Mouse (Mus musculus): Measurements from ENCODE around the gene Auts2. TPM values are rescaled to one million over a fixed set of nuclear protein-coding genes. Genes with fewer than 3 reads are reported as not detected.

Gene Auts2
- polyA plus RNA-seq, 1 experiment from 2014 or later, result 4.4 TPM

- no peak overlapping the region for H3K4me3 ChIP-seq (ENCODE audit: low read depth, low read length)
- no peaks in the 10 kb centered on the region for H3K4me1 ChIP-seq (ENCODE audit: insufficient read depth, low read depth, low read length)
- TF ChIP-seq CTCF (IDR thresholded peaks at IDR 0.05), result no peak
- no peak for TF ChIP-seq EP300 (IDR thresholded peaks at IDR 0.05)
- DNase-seq (ENCODE audit: low spot score) (no peak), ATAC-seq (no peak)
- no peak overlapping the region for H3K9ac ChIP-seq (replicated peaks; ENCODE audit: low read depth)
- no peak overlapping the region for H3K4me2 ChIP-seq (replicated peaks; ENCODE audit: low read depth, low read length)
- no peaks in the 10 kb centered on the region for H3K36me3 ChIP-seq (ENCODE audit: insufficient read depth, low read length)
- H3K9me3 ChIP-seq (ENCODE audit: low read length), result no peaks in the 10 kb centered on the region
- H3K27me3 ChIP-seq (replicated peaks; ENCODE audit: insufficient read depth, low read length), result no peaks in the 10 kb centered on the region
- WGBS, result 71% methylated on average over 6 of the region's 6 CpGs
- H3K27ac ChIP-seq (ENCODE audit: low read length), result no peak overlapping the region
Measured at GRCm38 (mm10) chr5:131589948-131590467, 953.1 kb downstream of the Auts2 start.

GRCm38 (mm10) chr5:131586332-131586700, 956.8 kb downstream of the Auts2 start:
- 85% methylated on average over 5 of the region's 5 CpGs for WGBS
- no peak overlapping the region for H3K27ac ChIP-seq (ENCODE audit: low read length)
- TF ChIP-seq CTCF (IDR thresholded peaks at IDR 0.05), result no peak
- no peak for TF ChIP-seq EP300 (IDR thresholded peaks at IDR 0.05)
- DNase-seq (ENCODE audit: low spot score) (no peak), ATAC-seq (no peak)
- no peak overlapping the region for H3K4me3 ChIP-seq (ENCODE audit: low read depth, low read length)
- H3K9me3 ChIP-seq (ENCODE audit: low read length), result no peaks in the 10 kb centered on the region
- H3K4me2 ChIP-seq (replicated peaks; ENCODE audit: low read depth, low read length), result no peak overlapping the region
- no peaks in the 10 kb centered on the region for H3K36me3 ChIP-seq (ENCODE audit: insufficient read depth, low read length)
- no peak overlapping the region for H3K9ac ChIP-seq (replicated peaks; ENCODE audit: low read depth)
- H3K27me3 ChIP-seq (replicated peaks; ENCODE audit: insufficient read depth, low read length), result no peaks in the 10 kb centered on the region; the same call in 1 of the 2 replicates
- H3K4me1 ChIP-seq (ENCODE audit: insufficient read depth, low read depth, low read length), result no peaks in the 10 kb centered on the region

DNA sequence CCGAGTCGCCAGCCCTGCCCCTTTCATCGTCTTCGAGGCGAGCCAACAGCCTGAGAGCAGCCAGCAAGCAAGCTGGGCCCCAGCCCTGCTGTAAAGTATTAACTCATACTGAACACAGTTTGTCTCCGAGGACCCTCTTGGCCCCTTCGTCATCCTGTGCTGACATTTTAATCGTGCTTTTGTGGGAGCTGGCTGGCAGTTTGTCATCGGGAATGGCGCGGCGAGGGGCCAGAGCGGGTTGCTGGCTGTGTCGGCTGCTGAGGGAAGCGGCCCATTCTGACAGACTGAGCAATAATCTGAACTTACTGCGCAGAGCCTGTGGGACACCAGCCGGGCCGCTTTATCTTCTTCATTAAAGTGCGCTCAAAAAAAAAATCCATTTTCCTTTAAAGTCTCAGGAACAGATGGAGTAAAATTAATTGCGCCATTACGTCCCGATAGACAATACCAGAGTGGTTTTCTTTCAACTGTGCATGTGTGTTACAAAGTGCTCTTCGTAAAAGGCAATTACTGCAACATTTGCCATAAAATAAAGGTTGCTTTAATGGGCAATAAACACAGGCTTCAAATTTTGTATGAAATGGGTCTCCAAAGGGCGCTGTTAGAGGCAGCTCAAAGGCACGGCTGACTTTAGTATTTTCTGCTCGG, 957.3 kb downstream of the Auts2 start:
- no peak for DNase-seq (ENCODE audit: low spot score)
- WGBS, result 48% methylated on average over 26 of the region's 26 CpGs

DNA sequence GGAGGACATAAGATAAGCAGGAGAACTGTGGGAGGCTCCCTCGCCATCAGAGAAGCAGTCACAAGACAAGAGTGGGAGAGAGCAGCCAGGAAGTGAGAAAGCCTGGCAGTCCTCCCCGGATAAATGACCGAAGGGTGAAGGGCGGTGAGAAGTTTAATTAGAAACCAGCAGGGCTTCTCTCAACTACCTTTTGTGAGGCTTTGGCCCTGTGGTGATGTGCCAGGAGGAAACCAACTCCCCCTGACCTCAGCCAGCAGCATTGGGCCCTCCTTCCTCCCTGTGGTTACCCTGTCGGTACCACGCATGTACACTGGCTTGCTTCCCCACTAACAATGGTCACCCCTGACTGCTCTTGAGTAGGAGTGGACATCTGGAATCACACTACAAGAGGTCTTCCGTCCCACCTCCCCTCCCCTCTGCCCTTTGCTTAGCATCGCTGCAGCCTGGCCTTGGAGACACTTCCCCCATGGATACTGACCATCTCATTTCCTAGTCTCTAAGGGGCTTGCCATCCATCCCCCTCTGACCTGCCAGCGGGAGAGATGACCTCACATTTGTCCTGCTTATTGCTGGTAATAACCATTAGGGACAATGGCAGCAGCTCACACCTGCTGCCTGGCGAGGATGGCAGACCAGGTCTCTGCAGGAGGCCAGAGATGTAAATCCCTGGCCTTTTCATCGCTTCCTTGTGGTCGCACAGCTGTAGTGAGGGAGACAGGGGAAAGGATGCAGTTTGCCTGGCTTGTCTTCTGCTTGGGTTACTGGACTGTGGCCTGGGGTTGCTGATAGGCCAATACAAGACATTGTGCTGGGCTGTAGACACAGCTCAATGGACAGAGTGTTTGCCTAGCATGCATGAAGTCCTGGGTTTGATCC, 958.6 kb downstream of the Auts2 start:
- 57% methylated on average over 12 of the region's 12 CpGs for WGBS
- no peak overlapping the region for H3K27ac ChIP-seq (ENCODE audit: low read length)
- DNase-seq (ENCODE audit: low spot score), result no peak
- H3K4me1 ChIP-seq (ENCODE audit: insufficient read depth, low read depth, low read length), result no peaks in the 10 kb centered on the region
- H3K36me3 ChIP-seq (ENCODE audit: insufficient read depth, low read length), result no peaks in the 10 kb centered on the region
- H3K9me3 ChIP-seq (ENCODE audit: low read length), result no peaks in the 10 kb centered on the region
- no peaks in the 10 kb centered on the region; the same call in 1 of the 2 replicates for H3K27me3 ChIP-seq (replicated peaks; ENCODE audit: insufficient read depth, low read length)
- no peak for ATAC-seq
- no peak overlapping the region for H3K4me3 ChIP-seq (ENCODE audit: low read depth, low read length)
- no peak for TF ChIP-seq CTCF (IDR thresholded peaks at IDR 0.05)
- no peak for TF ChIP-seq EP300 (IDR thresholded peaks at IDR 0.05)
- no peak overlapping the region for H3K9ac ChIP-seq (replicated peaks; ENCODE audit: low read depth)
- no peak overlapping the region for H3K4me2 ChIP-seq (replicated peaks; ENCODE audit: low read depth, low read length)

More for the DNA sequence above, 957.3 kb downstream of the Auts2 start:
- Histone ChIP-seq H3K4me2 (replicated peaks; ENCODE audit: low read depth, low read length) (no peak overlapping the region), H3K4me3 (ENCODE audit: low read depth, low read length) (no peak overlapping the region), H3K27me3 (replicated peaks; ENCODE audit: insufficient read depth, low read length) (no peaks in the 10 kb centered on the region; the same call in 1 of the 2 replicates), H3K27ac (ENCODE audit: low read length) (no peak overlapping the region), H3K9ac (replicated peaks; ENCODE audit: low read depth) (no peak overlapping the region), H3K36me3 (ENCODE audit: insufficient read depth, low read length) (no peaks in the 10 kb centered on the region), H3K9me3 (ENCODE audit: low read length) (no peaks in the 10 kb centered on the region), H3K4me1 (ENCODE audit: insufficient read depth, low read depth, low read length) (no peaks in the 10 kb centered on the region)
- TF ChIP-seq CTCF (IDR thresholded peaks at IDR 0.05) (no peak), EP300 (IDR thresholded peaks at IDR 0.05) (no peak)
- no peak for ATAC-seq

DNA sequence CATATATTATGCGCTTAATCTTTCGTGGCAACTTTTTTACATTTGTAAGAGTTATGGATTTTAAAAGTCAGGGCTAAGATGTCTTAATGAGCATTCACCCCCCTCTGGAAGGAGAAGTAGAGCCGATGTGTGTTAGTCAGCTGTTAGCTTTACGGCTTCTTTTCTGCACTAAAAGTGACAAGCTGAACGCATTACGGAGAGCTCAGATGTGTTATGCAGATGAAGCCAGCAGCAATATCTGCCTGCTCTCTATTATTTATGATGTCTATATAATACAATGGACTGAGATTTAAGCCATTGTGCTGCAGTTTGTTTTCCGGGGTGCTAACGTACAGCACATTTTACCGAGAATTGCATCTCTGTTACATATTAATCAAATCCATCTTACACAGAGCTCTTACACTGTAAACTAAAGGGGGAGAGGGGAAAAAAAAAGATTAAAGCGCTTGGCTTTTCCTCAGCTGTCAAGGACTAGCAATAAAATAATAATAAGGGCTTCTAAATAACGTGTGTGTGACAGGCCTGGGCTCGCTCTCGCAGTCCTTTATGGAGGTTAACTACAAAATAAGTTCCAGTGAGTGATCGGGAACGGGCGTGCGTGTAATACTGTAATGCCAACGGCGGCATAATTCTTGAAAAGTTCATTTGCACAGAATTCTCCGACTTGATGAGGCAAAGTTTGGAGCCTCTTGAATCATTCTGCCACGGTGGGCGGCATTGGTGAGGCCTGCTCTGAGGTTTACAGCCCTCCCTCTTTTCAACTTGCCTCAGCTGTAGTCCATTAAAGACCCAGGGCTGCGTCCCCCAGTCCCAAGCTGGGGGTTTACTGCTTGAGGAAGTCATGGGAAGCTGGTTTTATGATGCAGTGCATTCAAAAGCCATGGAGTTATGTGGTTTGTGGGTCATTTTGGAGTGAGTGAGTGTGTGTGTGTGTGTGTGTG, 961.8 kb downstream of the Auts2 start:
- WGBS, result 73% methylated on average over 23 of the region's 23 CpGs
- ATAC-seq (no peak), DNase-seq (ENCODE audit: low spot score) (no peak)
- H3K4me3 ChIP-seq (ENCODE audit: low read depth, low read length), result no peak overlapping the region
- H3K4me2 ChIP-seq (replicated peaks; ENCODE audit: low read depth, low read length), result no peak overlapping the region
- H3K27me3 ChIP-seq (replicated peaks; ENCODE audit: insufficient read depth, low read length), result no peaks in the 10 kb centered on the region; the same call in 1 of the 2 replicates
- no peak overlapping the region for H3K27ac ChIP-seq (ENCODE audit: low read length)
- TF ChIP-seq EP300 (IDR thresholded peaks at IDR 0.05) (no peak), CTCF (IDR thresholded peaks at IDR 0.05) (no peak)
- H3K9ac ChIP-seq (replicated peaks; ENCODE audit: low read depth), result no peak overlapping the region
- H3K9me3 ChIP-seq (ENCODE audit: low read length), result no peaks in the 10 kb centered on the region
- no peaks in the 10 kb centered on the region for H3K36me3 ChIP-seq (ENCODE audit: insufficient read depth, low read length)
- H3K4me1 ChIP-seq (ENCODE audit: insufficient read depth, low read depth, low read length), result no peaks in the 10 kb centered on the region

All from lung, postnatal 0 days (tissue).